Mouse (Mus musculus) naive thymus-derived CD4-positive, alpha-beta T cell, adult 2 months (primary cell): ENCODE results near the gene Gm20388.

ENCODE experiments used
- DNase-seq: peaks from one replicate; pipeline ENCODE4 v3.0.0-alpha.2; 2011; ENCODE audit warnings: low read depth

The Gm20388 gene

DNA sequence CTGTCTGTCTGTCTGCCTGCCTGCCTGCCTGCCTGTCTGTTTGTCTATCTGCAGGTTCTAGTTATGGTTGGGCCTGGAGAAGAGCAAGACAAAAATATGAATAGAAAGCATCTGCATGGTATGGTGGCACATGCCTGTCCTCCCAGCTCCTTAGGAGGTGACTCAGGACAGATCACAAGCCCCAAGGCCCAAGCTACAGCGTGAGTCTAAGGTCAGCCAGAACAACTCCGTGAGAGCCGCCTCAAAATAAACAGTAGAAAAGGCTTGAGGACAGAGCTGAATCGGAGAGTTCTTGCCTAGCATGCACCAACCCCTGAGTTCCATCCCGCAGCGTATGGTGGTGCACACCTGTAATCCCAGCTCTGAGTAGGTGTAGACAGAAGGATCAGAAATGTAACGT lies 3955.1 kb downstream of the Gm20388 start:
- DNase-seq = no peak

DNA sequence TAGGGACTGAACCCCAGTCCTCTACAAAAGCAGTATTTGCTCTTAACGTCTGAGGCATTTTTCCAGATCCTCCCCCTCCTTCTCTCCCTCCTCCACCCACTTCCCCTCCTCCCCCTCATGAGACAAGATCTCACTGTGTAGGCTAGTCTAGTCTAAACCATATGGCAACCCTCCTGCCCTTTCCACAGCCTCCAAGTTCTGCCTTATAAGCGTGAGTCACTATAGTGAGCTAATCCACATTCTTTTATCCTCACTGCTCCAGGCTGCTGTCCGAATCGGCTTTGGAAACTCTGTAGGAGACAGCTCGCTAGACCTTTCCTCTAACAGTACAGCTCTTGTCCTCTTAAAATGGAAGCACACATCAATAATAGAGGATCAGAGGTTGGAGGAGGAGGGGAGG lies 3956.3 kb downstream of the Gm20388 start:
- DNase-seq = no peak

DNA sequence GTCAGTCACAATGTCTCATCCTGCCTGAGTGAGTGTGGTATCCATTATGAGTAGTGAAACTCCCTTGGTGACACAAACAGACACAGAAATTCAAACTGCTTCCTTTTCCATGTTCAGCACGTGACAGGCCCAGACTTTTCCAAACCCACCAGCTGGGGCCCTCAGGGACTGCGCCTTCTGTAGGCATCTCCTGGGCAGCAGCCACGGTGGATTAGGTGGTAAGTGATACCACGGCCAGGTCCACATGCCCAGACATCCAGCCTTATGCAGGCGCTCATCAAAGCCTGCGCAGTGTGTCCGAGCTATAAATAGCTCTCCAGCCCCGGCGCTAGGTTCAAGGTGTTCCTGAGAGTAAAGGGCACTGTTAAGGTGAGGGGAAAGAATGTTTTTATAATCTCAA lies 3961.4 kb downstream of the Gm20388 start:
- no peak for DNase-seq

DNA sequence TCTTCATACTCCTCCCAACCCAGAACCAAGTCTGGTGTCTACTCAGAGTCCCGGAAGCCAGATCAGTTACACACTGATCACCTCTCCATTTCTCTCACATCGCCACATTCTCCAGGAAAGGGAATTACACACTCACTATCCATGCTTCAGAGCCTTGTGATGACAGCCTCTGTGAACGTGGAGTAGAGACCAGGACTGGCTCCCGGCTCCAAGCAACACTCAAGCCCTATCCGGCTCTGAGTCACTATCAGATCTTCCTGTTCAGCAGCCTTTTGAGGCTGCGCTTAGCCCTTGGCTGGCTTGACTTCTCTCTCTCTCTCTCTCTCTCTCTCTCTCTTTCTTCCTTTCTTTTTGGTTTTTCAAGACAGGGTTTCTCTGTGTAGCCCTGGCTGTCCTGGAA lies 3962.7 kb downstream of the Gm20388 start:
- DNase-seq = no peak

DNA sequence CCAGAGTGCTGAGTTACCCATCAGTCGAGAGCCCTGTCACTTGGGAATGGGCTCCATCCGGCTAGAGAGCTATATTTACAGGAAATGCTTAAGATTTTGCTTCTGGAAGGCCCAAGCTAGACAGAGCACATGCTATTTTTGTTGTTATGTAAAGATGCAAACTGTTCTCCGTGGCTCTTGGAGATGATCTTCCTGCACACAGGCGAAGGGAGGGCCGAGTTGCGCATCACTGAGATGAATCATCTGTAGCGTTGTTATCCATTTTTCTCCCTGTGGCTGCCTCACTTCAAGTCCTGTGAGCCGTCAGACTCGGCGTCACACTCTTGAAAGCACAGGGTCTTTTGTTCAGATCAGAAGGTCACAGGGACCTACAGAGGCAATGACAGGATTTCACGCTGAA lies 3963.7 kb downstream of the Gm20388 start:
- no peak for DNase-seq

DNA sequence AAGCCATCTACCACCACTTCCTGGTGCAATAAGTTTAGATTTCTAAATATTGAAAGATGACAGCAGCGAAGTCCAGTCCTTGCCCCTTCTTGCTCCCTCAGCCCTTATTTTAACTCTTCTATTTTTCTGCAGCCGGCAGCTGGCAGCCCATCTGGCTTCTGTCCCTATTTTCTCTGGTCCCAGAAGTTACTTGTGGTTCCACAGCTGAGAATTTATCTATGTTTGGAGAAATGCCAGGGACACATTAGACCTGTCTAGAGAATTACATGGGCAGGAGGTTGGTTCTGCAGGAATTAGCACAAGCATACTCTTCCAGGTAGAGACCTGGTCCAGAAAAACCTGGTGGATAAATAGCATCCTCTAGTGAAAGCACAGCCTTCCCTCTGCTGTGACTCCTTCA lies 3967.2 kb downstream of the Gm20388 start:
- DNase-seq = no peak

DNA sequence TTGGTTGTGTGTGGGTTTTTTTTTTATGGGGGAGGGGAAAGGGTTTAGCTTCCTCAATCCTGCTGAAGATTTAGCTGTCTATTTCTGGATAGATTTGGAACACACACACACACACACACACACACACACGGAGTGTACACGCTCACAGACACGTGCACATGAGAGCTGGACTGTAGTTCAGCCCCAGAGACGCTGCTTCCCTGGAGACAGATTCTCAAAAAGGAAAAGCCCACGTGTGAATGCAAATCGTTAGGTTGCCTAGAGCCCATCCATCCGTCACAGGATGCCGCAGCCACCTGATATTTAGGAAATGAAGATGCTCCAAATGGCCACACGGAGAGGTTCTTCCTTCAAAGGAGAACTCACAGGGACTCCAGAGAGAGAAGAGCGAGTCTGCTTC lies 3969.6 kb downstream of the Gm20388 start:
- DNase-seq = no peak

DNA sequence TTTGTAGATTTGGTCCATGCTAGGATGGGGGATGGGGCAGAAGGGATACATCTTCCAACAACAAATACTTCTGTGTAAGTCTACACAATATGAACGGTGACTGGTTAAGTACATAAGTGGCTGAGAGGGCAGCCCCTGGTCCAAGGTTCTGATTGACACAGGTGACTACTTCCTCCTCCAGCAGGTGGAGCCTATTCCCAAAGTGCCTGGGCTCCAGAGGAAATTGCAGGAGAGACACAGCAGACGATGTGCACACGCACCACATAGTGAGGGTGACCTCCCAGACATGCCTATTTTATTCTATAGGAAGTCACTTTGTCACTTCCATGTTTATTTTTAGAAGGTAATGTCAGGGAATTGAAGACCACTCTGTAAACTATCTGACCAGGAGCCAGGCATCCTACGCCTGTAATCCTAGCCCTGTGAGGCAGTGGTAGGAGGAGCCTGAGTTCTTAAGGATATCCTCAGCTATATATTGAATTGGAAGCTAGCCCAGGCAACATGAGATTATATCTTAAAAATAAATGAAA lies 3970.2 kb downstream of the Gm20388 start:
- DNase-seq = no peak

DNA sequence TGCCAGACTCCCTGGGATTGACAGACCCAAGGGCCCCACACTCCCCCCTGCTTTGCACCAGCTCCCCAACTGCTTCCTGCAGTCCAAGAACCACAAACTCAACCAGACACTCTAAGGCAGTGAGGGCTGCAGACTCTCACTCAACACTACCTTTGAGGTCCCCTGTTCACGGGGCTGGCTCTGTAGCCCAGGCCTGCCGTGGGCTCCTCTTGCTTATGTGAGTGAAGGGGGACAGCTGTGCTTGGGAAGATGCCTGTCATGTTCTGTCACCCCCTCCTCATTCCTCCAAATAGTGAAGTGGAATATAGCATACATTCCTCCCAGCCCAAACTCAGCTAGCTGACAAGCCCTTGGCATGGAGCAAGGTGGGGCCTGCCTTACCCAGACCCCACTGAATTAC lies 3971.8 kb downstream of the Gm20388 start:
- no peak for DNase-seq

DNA sequence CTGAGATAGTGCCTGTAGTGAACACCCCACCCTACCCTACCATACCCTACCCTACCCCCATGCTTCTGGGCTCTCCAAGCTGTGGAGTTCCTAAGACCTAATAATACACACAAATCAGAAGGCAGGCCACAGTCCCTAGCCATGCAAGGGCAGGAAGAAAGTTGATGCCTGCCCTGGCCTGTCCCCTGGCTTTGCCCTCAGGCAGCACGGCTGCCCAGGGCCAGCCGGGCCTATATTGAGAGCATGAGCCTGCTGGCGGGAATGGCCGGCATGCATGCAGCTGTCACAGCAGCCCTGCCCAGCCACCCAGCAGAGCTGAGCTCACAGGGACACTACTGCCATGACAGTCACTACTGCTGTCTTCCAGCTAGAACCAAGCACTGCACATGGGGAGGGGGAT lies 3972.5 kb downstream of the Gm20388 start:
- DNase-seq = no peak

DNA sequence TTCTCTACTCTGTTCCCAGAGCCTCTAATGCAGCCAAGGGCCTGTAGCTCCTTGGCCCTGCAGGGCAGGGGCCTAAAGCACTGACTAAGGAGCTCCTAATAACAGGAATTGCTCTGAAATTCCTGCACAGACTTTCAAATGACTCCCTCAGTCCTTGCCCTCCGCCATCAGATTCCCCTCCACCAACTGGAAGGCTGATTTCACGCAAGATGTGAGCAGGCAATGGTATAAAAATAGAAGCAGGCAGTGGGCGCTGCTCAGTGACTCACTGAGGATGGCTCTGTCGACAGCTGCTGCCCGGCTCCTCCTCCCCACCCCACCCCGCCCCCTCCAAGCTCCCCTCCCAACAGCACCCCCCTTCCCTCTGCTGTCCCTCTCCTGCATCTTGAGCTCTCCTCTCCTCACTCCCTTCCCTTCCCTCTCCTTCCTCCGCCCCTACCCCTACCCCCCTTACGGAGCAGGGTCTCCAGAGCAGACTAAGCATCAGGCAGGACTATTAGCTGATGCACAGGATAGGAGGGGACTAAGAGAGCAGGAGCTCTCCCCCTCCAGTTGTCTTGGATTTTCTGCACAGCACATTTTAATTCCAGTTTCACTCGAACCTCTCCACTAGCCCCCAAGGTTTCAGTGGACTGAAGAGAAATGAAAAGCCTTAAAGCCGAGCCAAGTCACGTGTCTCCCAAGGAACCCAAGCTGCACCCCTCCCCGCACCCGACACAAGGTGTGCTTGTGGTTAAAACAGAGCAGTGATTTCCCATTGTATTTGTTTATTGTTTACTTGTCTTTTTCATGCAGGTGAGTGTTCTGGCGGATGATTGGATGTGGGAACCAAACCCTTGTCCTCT lies 3974.3 kb downstream of the Gm20388 start:
- no peak for DNase-seq

DNA sequence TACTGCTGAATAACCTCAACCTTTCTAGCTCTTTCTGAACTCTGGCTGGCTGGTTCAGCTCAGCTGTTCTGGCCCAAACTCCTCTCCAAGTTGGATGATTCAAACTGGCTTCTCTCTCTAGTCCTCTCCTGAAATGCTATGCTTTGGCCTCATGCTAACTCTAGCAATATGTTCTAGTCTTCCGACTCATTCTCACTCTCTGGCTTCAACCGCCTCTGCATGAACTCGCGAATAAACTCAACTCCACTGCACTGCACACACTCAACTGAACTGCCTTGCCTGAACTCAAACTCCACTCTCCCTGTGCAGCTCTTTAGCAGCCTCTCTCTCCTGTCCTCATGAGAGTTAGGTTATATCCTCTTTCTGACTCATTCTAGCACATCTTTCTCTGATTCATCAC lies 3976.5 kb downstream of the Gm20388 start:
- no peak for DNase-seq

DNA sequence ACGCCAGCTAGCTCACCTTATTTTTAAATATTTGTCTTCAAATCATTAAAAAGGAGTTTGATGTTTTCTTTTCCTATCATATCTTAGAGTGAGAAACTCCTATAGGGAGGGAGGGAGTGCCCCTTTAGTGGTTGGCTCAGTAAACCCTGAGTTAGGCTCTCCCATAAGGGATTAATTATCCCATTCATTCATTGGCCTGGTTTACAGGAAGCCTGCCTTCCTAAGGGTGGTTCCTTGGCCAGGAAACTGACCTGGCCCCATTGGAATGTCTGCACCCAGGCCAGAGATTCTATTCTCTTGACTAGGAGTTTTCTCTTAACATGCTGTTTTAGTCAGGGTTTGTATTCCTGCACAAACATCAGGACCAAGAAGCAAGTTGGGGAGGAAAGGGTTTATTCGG lies 3977.3 kb downstream of the Gm20388 start:
- DNase-seq = no peak

DNA sequence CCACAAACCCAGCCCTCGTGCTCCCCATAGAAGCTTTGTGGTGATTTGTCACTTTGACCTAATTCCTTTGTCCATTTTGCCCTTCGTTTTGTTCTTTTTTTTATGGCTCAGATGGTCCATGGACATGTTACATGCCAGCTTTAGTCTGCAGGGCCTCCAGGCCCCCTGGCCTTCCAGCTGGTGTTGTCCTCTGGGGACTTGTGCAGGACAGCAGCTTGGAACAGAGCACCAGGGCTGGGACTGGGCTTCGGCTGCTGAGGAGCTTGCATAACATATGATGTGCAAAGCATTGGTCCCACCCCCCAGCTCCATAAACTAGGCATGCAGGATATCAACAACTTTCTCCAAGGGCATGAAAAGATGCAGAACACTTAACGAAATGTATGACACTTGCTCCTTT lies 3979.2 kb downstream of the Gm20388 start:
- no peak for DNase-seq

DNA sequence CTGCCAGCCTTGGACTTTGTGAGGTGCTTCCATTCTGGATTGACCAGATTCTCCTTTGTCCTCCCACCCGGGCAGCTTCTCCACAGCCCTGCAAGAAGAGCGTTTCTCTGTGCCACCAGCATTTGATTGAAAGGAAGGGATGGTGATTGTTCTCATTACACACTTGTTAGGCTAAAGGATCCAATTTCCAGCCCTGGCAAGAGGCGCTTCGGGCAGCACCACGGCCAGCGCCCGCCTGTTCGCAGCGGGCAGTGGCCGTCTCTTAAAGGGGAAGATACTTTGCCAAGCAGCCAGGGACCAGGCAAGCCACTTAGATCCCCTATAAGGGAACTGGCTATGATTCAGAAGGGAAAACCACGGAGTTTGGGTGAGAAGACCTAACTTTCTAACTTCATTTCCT lies 3980.6 kb downstream of the Gm20388 start:
- no peak for DNase-seq

DNA sequence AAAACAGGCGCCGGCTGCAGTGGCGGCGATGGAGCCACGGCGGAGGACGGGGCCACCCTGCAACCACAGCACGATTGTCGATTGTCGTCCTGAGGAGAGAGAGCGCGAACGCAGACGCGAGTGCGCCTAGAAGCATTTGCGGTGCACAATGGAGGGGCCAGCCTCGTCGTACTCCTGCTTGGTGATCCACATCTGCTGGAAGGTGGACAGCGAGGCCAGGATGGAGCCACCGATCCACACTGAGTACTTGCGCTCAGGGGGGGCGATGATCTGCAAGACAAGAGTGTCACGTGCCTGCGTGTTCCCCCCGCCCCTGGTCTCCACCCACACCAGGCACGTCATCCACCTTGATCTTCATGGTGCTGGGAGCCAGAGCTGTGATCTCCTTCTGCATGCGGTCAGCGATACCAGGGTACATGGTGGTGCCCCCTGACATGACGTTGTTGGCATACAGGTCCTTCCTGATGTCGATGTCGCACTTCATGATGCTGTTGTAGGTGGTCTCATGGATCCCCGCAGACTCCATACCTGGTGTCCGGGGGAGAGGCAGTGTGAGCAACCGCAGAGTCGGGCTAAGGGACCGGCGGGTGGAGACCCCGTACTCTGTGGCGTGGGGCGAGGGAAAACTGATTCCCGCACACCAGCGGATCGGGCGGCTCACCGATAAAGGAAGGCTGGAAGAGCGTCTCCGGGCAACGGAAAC lies 3981.4 kb downstream of the Gm20388 start:
- DNase-seq = no peak

DNA sequence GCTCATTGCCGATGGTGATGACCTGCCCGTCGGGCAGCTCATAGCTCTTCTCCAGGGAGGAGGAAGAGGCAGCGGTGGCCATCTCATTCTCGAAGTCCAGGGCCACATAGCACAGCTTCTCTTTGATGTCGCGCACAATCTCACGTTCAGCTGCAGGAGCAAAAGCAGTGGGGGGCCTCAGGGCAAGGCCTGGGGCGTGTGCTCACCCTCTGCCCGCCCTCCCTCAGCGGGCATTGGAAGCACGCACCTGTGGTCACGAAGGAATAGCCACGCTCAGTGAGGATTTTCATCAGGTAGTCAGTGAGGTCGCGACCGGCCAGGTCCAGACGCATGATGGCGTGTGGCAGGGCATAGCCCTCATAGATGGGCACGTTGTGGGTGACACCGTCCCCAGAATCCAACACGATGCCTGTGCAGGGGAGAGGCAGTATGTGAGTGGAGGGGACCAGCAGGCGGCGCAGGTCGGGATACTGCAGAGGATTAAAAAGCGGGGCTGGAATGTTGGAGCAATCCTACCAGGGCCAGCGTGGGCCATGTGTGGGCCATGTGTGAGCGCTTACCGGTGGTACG lies 3982.0 kb downstream of the Gm20388 start:
- no peak for DNase-seq

DNA sequence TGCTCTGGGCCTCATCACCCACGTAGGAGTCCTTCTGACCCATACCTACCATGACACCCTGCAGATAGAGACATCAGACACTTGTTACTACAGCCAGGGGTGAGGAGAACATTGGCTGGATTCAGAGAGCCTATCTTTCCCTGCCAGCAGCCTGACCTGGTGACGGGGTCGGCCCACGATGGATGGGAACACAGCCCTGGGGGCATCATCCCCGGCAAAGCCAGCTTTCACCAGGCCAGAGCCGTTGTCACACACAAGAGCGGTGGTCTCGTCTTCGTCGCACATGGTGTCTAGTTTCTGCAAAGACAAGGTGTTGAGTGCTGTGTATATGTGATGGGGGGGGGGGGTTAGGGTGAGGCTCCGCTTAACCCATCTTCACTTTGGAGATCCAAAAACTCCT lies 3982.8 kb downstream of the Gm20388 start:
- no peak for DNase-seq

DNA sequence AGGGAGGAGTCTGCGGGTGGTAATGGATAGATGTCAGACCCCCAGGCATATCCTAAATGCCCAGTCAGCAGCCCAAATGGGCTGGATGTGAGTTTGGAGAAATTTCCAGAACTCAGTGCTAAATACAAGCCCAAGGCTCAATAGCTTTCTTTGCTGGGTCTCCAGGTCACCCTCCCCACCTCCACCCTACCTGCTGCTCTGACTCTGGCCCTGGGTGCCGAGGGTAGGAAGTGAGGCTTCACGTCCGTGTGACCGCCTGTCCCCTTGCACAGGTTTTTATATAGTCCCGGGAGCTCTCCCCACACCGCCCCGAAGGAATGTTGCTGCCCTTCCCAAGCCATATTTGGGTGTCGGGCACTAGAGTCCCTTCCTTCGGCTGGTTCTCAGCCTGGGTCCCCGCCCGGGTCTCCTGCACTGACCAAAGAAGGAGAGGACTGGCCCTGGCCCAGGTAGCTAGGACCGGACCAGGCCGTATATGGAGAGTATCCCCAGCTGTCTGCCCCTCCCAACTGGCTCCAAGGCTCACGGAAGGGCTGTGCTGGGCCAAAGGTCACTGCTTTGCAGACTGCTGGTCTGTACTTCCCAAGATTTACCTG lies 3984.0 kb downstream of the Gm20388 start, which contains the start of gene Acta1:
Acta1 (minus strand) TSS at position 250 of the 596 bp plus-strand sequence.
- DNase-seq = no peak

DNA sequence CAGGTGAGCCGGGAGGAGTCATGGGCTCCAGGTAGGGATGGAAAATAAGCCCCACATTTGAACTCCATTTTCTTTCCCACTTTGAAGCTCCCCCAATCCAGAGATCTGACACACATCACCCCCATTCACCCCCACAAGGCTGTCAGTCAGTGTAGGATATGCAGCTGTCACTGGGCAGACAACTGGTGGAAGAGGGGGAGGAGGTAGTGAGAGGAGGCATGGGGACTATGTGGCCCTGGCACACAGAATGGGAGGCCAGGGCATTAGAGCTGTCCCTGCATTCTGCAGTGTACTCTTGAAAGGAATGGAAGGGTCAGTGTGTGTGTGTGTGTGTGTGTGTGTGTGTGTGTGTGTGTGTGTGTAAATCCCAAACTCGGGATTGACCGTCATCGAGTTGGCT lies 3984.6 kb downstream of the Gm20388 start:
- no peak for DNase-seq

DNA sequence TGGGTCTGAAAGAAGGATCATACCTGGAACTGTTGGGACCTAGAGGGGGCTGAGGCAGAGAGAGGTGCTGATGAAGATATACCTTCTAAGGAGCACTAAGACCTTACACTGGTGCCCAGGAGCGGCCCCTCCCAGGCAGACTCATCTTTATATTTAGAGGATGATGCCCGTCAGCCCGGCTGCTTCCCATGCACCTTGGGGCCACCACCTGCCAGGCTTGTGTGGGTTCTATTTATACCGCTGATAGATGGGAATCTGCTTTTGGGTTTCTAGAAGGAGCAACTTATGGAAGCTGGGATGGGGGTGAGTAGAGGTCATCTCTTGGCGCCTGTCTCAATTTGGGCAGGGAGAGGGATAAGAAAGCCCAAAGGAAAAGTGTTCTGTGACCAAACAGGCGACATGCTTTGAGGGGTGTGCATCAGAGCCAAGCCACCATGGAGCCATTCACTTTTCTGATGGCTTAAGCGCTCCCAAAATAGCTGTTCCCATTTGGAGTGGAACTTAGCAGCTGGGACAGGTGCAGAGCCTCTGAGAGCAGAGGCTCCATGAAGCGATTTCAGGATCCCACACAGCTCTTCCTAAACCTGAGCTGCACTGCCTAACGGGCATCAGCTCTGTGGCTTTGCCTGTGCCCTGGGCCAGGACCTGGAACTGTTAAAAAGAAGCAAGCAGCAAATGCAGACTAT lies 3985.2 kb downstream of the Gm20388 start:
- no peak for DNase-seq

DNA sequence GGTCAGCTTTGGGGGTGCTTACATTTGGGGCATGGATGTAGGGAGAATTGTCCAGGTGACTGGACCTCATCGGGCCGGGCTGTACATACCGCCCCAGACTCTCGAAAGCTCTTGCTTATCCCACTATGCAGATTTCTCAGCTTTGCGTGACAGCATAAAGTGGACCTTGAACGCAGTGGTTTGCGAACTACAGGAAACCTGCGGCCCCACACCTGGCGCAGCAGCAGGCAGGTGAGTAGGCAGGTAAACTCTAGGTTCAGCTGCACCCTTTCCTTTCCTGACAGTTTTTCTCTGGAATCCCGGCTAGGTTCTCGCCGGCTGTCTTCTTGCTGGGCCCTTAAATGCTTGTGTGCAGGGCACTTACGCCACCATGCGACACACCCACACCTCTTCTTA lies 3985.7 kb downstream of the Gm20388 start:
- DNase-seq = no peak
